Mouse (Mus musculus): ENCODE data around the gene Cwc25.
"Not testable (repeated sequence)": the region's sequence is repeated elsewhere in the genome, so short reads cannot be mapped to it uniquely, and the experiment has no call there.

Cwc25 gene

GRCm38 (mm10) chr11:97775186-97775585, 8.8 kb upstream of the Cwc25 start:
- no peak for DNase-seq (ENCODE audit: low spot score)

GRCm38 (mm10) chr11:97771410-97771809, 5.1 kb upstream of the Cwc25 start:
- no peak for DNase-seq (ENCODE audit: low spot score)

GRCm38 (mm10) chr11:97769704-97770103, 3.3 kb upstream of the Cwc25 start:
- DNase-seq (ENCODE audit: low spot score), result no peak

- no peak for DNase-seq (ENCODE audit: low spot score)
These were observed 4.7 kb downstream of the Cwc25 start for GRCm38 (mm10) chr11:97761638-97762037.

GRCm38 (mm10) chr11:97758942-97759341, 7.4 kb downstream of the Cwc25 start:
- DNase-seq (ENCODE audit: low spot score), result no peak

GRCm38 (mm10) chr11:97758125-97758524, 8.2 kb downstream of the Cwc25 start:
- no peak for DNase-seq (ENCODE audit: low spot score)

GRCm38 (mm10) chr11:97753277-97753676, 13.1 kb downstream of the Cwc25 start:
- DNase-seq (ENCODE audit: low spot score), result no peak

- no peak for DNase-seq (ENCODE audit: low spot score)
These were observed 17.9 kb downstream of the Cwc25 start for GRCm38 (mm10) chr11:97748496-97748895.

- no peak for DNase-seq (ENCODE audit: low spot score)
These were observed 18.6 kb downstream of the Cwc25 start for GRCm38 (mm10) chr11:97747773-97748172.

GRCm38 (mm10) chr11:97745331-97745721, 21.0 kb downstream of the Cwc25 start:
- DNase-seq (ENCODE audit: low spot score), result no peak

- DNase-seq (ENCODE audit: low spot score), result peak; percentile 85
These were observed 21.5 kb downstream of the Cwc25 start for GRCm38 (mm10) chr11:97744718-97745330.

GRCm38 (mm10) chr11:97744063-97744717, 22.2 kb downstream of the Cwc25 start, which contains the start of gene Pip4k2b:
Gene Pip4k2b (minus strand): TSS chr11:97744704.
- DNase-seq (ENCODE audit: low spot score), result no peak

- DNase-seq (ENCODE audit: low spot score), result no peak
These were observed 22.9 kb downstream of the Cwc25 start for GRCm38 (mm10) chr11:97743423-97743822.

GRCm38 (mm10) chr11:97742591-97742990, 23.8 kb downstream of the Cwc25 start:
- DNase-seq (ENCODE audit: low spot score), result no peak

- DNase-seq (ENCODE audit: low spot score), result no peak
These were observed 24.2 kb downstream of the Cwc25 start for GRCm38 (mm10) chr11:97742157-97742556.

- DNase-seq (ENCODE audit: low spot score), result no peak
These were observed 26.2 kb downstream of the Cwc25 start for GRCm38 (mm10) chr11:97740190-97740589.

- no peak for DNase-seq (ENCODE audit: low spot score)
These were observed 27.2 kb downstream of the Cwc25 start for GRCm38 (mm10) chr11:97739155-97739554.

- no peak for DNase-seq (ENCODE audit: low spot score)
These were observed 27.7 kb downstream of the Cwc25 start for GRCm38 (mm10) chr11:97738703-97739102.

GRCm38 (mm10) chr11:97737600-97737999, 28.8 kb downstream of the Cwc25 start:
- no peak for DNase-seq (ENCODE audit: low spot score)

GRCm38 (mm10) chr11:97736645-97737044, 29.7 kb downstream of the Cwc25 start:
- no peak for DNase-seq (ENCODE audit: low spot score)

GRCm38 (mm10) chr11:97734810-97735209, 31.5 kb downstream of the Cwc25 start:
- DNase-seq (ENCODE audit: low spot score), result not testable (repeated sequence)

- DNase-seq (ENCODE audit: low spot score), result no peak
These were observed 32.7 kb downstream of the Cwc25 start for GRCm38 (mm10) chr11:97733689-97734088.

GRCm38 (mm10) chr11:97728730-97729129, 37.6 kb downstream of the Cwc25 start:
- no peak for DNase-seq (ENCODE audit: low spot score)

- no peak for DNase-seq (ENCODE audit: low spot score)
These were observed 38.0 kb downstream of the Cwc25 start for GRCm38 (mm10) chr11:97728311-97728710.
